Mouse (Mus musculus) lung, adult 2 months (tissue): ENCODE data around the gene Ewsr1.
"Not testable (repeated sequence)": the region's sequence is repeated elsewhere in the genome, so short reads cannot be mapped to it uniquely, and the experiment has no call there.

ENCODE experiments used
- CTCF ChIP-seq: fragments of 200-500 bp; IDR thresholded peaks from 2 replicates; pipeline ENCODE4 v1.5.1; 2011; ENCODE audit warnings: mild to moderate bottlenecking, low read length, control low read depth; ENCODE audit not compliant: insufficient read depth
- POLR2A ChIP-seq: fragments of 200-500 bp; IDR thresholded peaks from 2 replicates; pipeline ENCODE4 v1.6.1; 2011; ENCODE audit warnings: low read depth, mild to moderate bottlenecking, control low read depth, low read length, borderline replicate concordance; ENCODE audit errors: extremely low read depth

DNA sequence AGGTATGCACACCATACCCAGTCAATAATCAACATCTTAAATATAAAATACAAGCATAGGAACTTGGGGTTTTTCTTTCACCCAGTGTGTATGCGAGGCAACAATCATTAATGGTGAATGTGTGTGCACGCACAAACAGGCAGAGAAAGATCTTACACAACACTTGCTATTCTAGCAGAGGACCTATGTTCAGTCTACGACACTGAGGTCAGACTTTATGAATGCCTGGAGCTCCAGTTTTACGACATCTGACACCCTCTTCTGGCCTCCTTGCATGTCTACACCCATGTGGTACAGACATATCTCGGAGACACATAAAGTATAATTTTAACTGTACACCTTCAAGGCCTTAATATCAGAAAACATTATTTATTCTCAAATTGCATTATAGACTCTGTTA lies 22.2 kb downstream of the Ewsr1 start:
- not testable (repeated sequence) for TF ChIP-seq POLR2A, CTCF
